Mouse (Mus musculus) frontal cortex, postnatal 14 days (tissue): ENCODE measurements around the gene Olfr686.
A peak's percentile ranks its signal among the peaks of the same experiment; 100 is the strongest.

Experiments used
- DNase-seq, 2 experiments: peaks; one replicate each; pipeline ENCODE4 v3.0.0; 2022; ENCODE audit warnings: low spot score in 2 of 2

The Olfr686 gene

GRCm38 (mm10) chr7:105207385-105207784 is at the start of gene Olfr686:
Gene Olfr686 (minus strand): TSS chr7:105207485.
- no peak for DNase-seq

- no peak for DNase-seq
Observed at GRCm38 (mm10) chr7:105256656-105257055, 49.4 kb upstream of the Olfr686 start.

- DNase-seq = no peak
Observed at GRCm38 (mm10) chr7:105248197-105248596, 40.9 kb upstream of the Olfr686 start.

- DNase-seq = no peak
Observed at GRCm38 (mm10) chr7:105247671-105248070, 40.4 kb upstream of the Olfr686 start.

GRCm38 (mm10) chr7:105229386-105229785 is 22.1 kb upstream of the Olfr686 start:
- DNase-seq = no peak

GRCm38 (mm10) chr7:105228138-105228537 is 20.9 kb upstream of the Olfr686 start:
- DNase-seq = no peak

GRCm38 (mm10) chr7:105226703-105227102 is 19.4 kb upstream of the Olfr686 start:
- no peak for DNase-seq

GRCm38 (mm10) chr7:105226072-105226471 is 18.8 kb upstream of the Olfr686 start:
- DNase-seq = no peak

- DNase-seq = no peak
Observed at GRCm38 (mm10) chr7:105218281-105218680, 11.0 kb upstream of the Olfr686 start.

- DNase-seq = no peak
Observed at GRCm38 (mm10) chr7:105214761-105215160, 7.5 kb upstream of the Olfr686 start.

GRCm38 (mm10) chr7:105185912-105186311 is 21.4 kb downstream of the Olfr686 start, which contains the start of gene Olfr685:
Gene Olfr685 (minus strand): TSS chr7:105186012.
- DNase-seq = no peak

- peak in 1 of 2 experiments; percentile 24 for DNase-seq
Observed at GRCm38 (mm10) chr7:105170773-105171172, 36.5 kb downstream of the Olfr686 start.

- DNase-seq = no peak
Observed at GRCm38 (mm10) chr7:105163553-105163952, 43.7 kb downstream of the Olfr686 start, which contains the start of gene Olfr684. Gene Olfr684 (minus strand): TSS chr7:105163653.
